Mouse (Mus musculus) cortical plate, adult 2 months (tissue): ENCODE results near the gene Vtcn1.

Source experiments
- CTCF ChIP-seq: fragments of 200-500 bp; IDR thresholded peaks from 2 replicates; pipeline ENCODE4 v1.5.1; 2011; ENCODE audit warnings: mild to moderate bottlenecking, control low read depth, low read length; ENCODE audit not compliant: insufficient read depth; ENCODE audit errors: extremely low read depth
- POLR2A ChIP-seq: fragments of 200-500 bp; IDR thresholded peaks from 2 replicates; pipeline ENCODE4 v1.6.1; 2011; ENCODE audit warnings: mild to moderate bottlenecking, low read length, control low read depth; ENCODE audit not compliant: insufficient read depth; ENCODE audit errors: extremely low read depth

DNA sequence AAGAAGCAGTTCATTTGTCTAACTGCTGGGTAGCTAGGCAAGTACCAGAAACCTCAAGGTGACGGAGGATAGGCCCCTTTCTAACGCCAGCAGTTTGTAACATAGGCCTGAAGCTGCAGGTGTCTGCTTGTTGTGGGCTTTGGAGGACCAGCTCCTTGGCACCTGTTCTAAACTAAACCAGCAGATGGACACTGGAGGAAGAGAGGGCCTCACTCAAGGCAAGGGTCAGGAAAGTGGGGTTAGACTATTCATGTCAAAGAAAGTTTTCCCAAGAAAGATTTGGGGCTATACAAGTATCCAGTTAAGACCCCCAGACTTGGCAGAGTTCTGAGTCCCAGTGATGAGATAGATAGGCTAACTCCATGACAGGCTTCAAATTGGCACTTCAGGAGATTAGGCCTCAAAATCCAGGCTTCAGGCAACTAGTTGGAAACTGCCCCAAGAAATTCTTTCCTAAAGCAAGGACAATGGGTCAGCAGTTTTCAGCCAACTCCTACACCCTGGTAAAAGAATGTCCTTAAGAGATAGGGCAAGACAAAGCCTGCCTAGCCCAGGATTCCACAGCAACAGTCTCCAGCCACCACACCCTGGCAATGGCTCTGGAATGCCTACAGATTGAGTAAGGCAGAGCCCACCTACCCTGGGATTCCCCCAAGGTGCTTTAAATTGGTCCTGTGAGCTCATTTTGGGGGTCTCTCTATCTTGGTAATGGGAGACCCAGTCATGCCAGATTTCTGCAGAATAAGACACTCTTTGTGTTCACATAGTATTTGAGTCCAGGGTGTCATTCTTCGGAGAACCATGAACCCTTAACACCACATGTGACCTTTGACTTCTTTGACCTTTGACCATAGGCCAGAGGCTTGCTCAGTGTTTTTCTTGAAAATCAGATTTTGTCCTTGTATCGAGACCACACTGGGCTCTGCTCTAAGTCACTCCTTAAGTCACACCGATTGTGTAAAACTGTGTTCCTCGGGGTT lies 27.8 kb upstream of the Vtcn1 start:
- no peak for TF ChIP-seq POLR2A
- TF ChIP-seq CTCF = no peak
